ENCODE assay signal across 11 mouse cellular contexts in the genomic region with DNA sequence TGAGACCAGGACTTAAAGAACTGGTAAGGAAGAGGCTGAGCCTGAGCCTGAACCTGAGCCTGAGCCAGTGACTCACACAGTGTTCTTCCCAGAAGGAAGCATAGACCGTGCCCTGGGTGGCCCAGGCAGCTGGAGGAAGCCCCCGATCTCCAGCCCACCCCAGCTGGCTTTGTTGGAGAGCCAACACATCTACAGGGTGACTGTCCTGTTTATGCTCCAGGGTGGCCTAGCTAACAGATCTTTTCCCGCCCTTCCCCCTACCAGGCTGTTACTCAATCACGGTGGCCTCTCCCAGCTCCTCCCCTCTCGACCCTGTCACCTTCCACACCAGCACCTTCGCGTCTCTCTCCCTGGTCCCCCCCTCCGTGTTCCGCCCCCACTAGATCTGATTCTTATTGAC. TPM values are rescaled to one million over a fixed set of nuclear protein-coding genes. Genes with fewer than 3 reads are reported as not detected.
DNase-seq lines count a peak whose midpoint lies in the region; ATAC-seq lines count a peak whose summit lies in the region.
"Had no signal": no experiment of that assay in that cellular context is flagged by ENCODE, and none has a peak within 500 bp of the region (broad histone marks: within the 10 kb centered on the region; RNA-seq: fewer than 3 reads in every experiment).

No protein-coding gene starts in this region.

- peaks cover 47% of the 10 kb centered on the region for H3K4me1 ChIP-seq in kidney, embryonic 14.5 days (ENCODE audit: control insufficient read depth, insufficient read depth, low read length)
- H3K4me1 ChIP-seq in liver, embryonic 11.5 days (replicated peaks; ENCODE audit: control insufficient read depth, insufficient read depth, low read length) = peaks cover 53% of the 10 kb centered on the region
- H3K4me1 ChIP-seq in midbrain, embryonic 15.5 days = no peaks in the 10 kb centered on the region
- H3K4me1 ChIP-seq: forebrain, embryonic 15.5 days had no signal

- no peak overlapping the region for H3K4me2 ChIP-seq in kidney, embryonic 14.5 days (replicated peaks; ENCODE audit: low read depth, low read length)
- no peak overlapping the region for H3K4me2 ChIP-seq in liver, embryonic 11.5 days
- H3K4me2 ChIP-seq in midbrain, embryonic 15.5 days = no peak overlapping the region
- H3K4me2 ChIP-seq: forebrain, embryonic 15.5 days had no signal

- peak overlapping the region; percentile 44; the same call in 1 of the 2 replicates for H3K27ac ChIP-seq in kidney, embryonic 14.5 days (ENCODE audit: low read depth, low read length)
- peak overlapping the region; percentile 81; the same call in 1 of the 2 replicates for H3K27ac ChIP-seq in liver, embryonic 11.5 days (ENCODE audit: low read depth, low read length)
- H3K27ac ChIP-seq in midbrain, embryonic 15.5 days = no peak overlapping the region
- H3K27ac ChIP-seq: forebrain, embryonic 15.5 days had no signal

- H3K27me3 ChIP-seq in kidney, embryonic 14.5 days (ENCODE audit: control insufficient read depth, insufficient read depth, low read length) = no peaks in the 10 kb centered on the region
- no peaks in the 10 kb centered on the region for H3K27me3 ChIP-seq in liver, embryonic 11.5 days (replicated peaks; ENCODE audit: control insufficient read depth, insufficient read depth, low read length)
- no peaks in the 10 kb centered on the region for H3K27me3 ChIP-seq in midbrain, embryonic 15.5 days (replicated peaks)
- H3K27me3 ChIP-seq: forebrain, embryonic 15.5 days had no signal

- no peaks in the 10 kb centered on the region for H3K36me3 ChIP-seq in kidney, embryonic 14.5 days (ENCODE audit: control insufficient read depth, insufficient read depth, low read length)
- H3K36me3 ChIP-seq in liver, embryonic 11.5 days (ENCODE audit: control insufficient read depth, insufficient read depth, low read length) = no peaks in the 10 kb centered on the region
- no peaks in the 10 kb centered on the region for H3K36me3 ChIP-seq in midbrain, embryonic 15.5 days (replicated peaks)
- H3K36me3 ChIP-seq: forebrain, embryonic 15.5 days had no signal

- H3K9ac ChIP-seq in kidney, embryonic 14.5 days (ENCODE audit: low read depth, low read length) = no peak overlapping the region
- no peak overlapping the region for H3K9ac ChIP-seq in liver, embryonic 11.5 days (ENCODE audit: low read depth, low read length)
- no peak overlapping the region for H3K9ac ChIP-seq in midbrain, embryonic 15.5 days
- H3K9ac ChIP-seq: forebrain, embryonic 15.5 days had no signal

- no peak for ATAC-seq in kidney, embryonic 14.5 days (ENCODE audit: low FRiP score, low TSS enrichment)
- peak; percentile 11; the same call in 1 of the 2 replicates for ATAC-seq in liver, embryonic 11.5 days (replicated peaks; ENCODE audit: low FRiP score)
- no peak for ATAC-seq in midbrain, embryonic 15.5 days (replicated peaks)
- ATAC-seq: forebrain, embryonic 15.5 days; midbrain, embryonic 16.5 days had no signal

- H3K9me3 ChIP-seq in kidney, embryonic 14.5 days (ENCODE audit: control insufficient read depth, low read length) = no peaks in the 10 kb centered on the region
- no peaks in the 10 kb centered on the region for H3K9me3 ChIP-seq in liver, embryonic 11.5 days (ENCODE audit: control insufficient read depth, low read length)
- H3K9me3 ChIP-seq in midbrain, embryonic 15.5 days = no peaks in the 10 kb centered on the region
- H3K9me3 ChIP-seq: forebrain, embryonic 15.5 days had no signal

- 8% methylated on average over 9 of the region's 9 CpGs for WGBS in kidney, embryonic 14.5 days
- WGBS in liver, embryonic 11.5 days = 26% methylated on average over 9 of the region's 9 CpGs
- WGBS in midbrain, embryonic 15.5 days = 32% methylated on average over 9 of the region's 9 CpGs

- no peak for DNase-seq in kidney, adult 18-20 months
- peak; percentile 57 for DNase-seq in embryo, embryonic 10.5 days (ENCODE audit: low spot score)
- DNase-seq in liver, embryonic 11.5 days (ENCODE audit: low spot score) = no peak
- peak; percentile 65 for DNase-seq in retina, postnatal 1 day
- DNase-seq in cerebellum, adult 9-11 months = no peak
- DNase-seq in cerebellum, adult 11 months = no peak
- DNase-seq: right cerebral cortex, postnatal 14 days had no signal

- H3K4me3 ChIP-seq in kidney, embryonic 14.5 days (ENCODE audit: low read length) = no peak overlapping the region
- H3K4me3 ChIP-seq in liver, embryonic 11.5 days (ENCODE audit: low read depth, low read length) = no peak overlapping the region
- no peak overlapping the region for H3K4me3 ChIP-seq in midbrain, embryonic 15.5 days
- H3K4me3 ChIP-seq: forebrain, embryonic 15.5 days had no signal

RNA-seq across cellular contexts. Expression of a gene that starts 44.9 kb away (rescaled TPM):
- polyA plus RNA-seq in kidney, embryonic 14.5 days (2014; fragmentation: Nextera tagmentation; extraction: Ambion mirVana) = 212 and 283 TPM in 2 replicates
- polyA plus RNA-seq in liver, embryonic 11.5 days (2014; fragmentation: Nextera tagmentation; extraction: Ambion mirVana) = 304 and 308 TPM in 2 replicates
- 327 TPM in 2 replicates for polyA plus RNA-seq in midbrain, embryonic 15.5 days (2015; fragmentation: Nextera tagmentation; extraction: Ambion mirVana)

RNA-seq across cellular contexts. Expression of a gene that starts 49.0 kb away (rescaled TPM):
- polyA plus RNA-seq in kidney, embryonic 14.5 days (2014; fragmentation: Nextera tagmentation; extraction: Ambion mirVana) = 40.4 and 40.8 TPM in 2 replicates
- 14.3 and 15.2 TPM in 2 replicates for polyA plus RNA-seq in liver, embryonic 11.5 days (2014; fragmentation: Nextera tagmentation; extraction: Ambion mirVana)
- polyA plus RNA-seq in midbrain, embryonic 15.5 days (2015; fragmentation: Nextera tagmentation; extraction: Ambion mirVana) = 5.1 and 6.4 TPM in 2 replicates

Comparison
In these comparisons a context has a peak if more than half of its experiments do, and no peak if none do; other contexts are left out.
1. DNase-seq: peak in embryo, embryonic 10.5 days (single experiment) and retina, postnatal 1 day (single experiment); none in kidney, adult 18-20 months (single experiment), liver, embryonic 11.5 days (single experiment), cerebellum, adult 9-11 months (single experiment) and cerebellum, adult 11 months (single experiment).